Mouse (Mus musculus) retina, adult 2 months (tissue): ENCODE measurements around the gene Nqo1.

ENCODE experiments used
- DNase-seq: peaks from one replicate; pipeline ENCODE4 v3.0.0-alpha.2; 2012; ENCODE audit warnings: low read depth, low spot score

Gene Nqo1

GRCm38 (mm10) chr8:107403038-107403781, at the start of gene Nqo1:
Gene Nqo1, minus strand, starts transcription at chr8:107403206.
- no peak for DNase-seq

DNA sequence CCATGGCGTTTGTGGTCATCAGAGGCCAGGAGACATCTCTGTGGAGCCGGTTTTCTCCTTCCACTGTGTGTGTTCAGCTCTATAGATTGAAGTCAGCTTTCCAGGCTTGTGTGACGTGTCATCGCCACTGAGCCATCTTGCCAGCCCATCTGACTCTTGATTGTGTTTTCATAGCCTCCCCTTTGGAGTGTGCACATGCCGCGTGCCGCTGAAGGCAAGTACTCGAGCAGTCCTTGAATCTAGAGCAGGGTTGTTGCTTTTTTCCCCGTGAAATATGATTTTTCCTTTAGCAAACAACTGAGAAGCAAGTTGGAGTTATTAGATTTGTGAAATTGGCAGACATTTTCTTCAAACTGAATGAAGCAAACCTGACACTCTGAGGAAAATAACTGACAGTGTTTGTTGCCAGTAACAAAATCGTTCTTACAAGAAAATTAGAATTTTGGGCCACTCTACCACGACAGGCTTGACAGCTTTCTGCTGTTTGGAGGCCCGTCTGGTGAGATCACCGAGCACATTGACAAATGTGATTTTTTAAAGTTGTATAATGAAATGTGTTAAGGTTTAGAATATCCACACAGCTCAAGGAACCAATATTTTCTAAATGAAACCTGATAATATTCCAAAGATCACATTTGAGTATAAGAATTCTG, 48.5 kb upstream of the Nqo1 start:
- DNase-seq: no peak

- no peak for DNase-seq
Measured at GRCm38 (mm10) chr8:107449655-107450054, 46.6 kb upstream of the Nqo1 start.

DNA sequence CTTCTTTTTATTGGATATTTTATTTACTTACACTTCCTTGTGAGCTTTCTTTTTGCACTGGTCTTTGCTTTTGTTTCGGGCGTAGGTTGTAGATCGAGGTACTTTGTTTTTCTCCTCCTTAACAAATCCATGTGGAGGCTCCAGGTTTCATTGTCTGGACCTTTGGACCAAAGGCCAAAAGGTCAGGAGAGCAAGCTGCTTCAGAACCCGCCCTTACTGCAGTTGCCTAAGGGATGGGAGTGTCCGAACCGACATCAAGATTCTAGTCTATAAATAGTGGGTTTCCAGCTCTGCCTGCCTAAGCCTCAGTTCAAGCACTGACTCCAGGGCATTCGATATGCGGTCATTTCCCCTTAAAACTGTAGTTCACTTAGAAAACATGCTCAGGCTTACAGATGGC, 46.1 kb upstream of the Nqo1 start:
- DNase-seq: no peak

DNA sequence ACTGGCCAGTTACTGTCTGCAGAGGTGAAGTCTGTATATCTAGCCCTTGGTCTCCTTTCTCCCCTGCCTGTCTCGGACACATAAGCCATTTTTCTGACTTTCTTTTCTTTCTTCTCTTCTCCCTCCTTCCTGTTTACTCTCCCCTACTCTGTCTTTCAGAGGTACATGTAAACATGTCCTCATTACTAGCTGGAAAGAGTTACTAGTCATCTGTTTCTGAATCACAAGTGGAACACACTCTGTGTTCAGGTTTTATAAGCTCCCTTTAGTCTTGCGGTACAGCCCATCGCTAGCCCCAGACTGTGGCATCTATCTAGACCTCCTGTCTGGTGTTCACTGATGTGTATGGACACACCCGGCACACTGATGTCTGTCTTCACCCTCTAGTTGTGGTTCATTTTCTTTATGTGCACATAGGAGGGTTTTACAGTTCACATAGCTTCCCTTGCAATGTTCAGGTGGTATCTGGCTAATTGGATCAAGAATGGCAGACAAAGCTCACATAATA, 45.4 kb upstream of the Nqo1 start:
- DNase-seq: no peak

DNA sequence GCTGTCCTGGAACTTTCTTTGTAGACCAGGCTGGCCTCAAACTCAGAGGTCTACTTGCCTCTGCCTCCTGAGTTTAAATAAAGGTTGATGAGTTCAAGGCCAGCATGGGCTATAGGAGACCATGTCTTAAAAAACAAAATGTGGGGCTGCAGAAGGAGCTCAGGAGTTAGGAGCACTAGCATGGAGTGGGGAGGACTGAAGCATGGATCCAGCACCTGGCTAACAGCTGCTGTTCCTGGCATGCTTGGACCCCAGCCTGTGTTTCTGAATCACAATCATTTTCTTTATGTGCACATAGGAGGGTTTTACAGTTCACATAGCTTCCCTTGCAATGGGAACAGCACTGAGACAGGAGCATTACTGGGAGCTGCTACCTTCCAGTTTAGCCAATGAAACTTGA, 44.7 kb upstream of the Nqo1 start:
- DNase-seq: no peak

DNA sequence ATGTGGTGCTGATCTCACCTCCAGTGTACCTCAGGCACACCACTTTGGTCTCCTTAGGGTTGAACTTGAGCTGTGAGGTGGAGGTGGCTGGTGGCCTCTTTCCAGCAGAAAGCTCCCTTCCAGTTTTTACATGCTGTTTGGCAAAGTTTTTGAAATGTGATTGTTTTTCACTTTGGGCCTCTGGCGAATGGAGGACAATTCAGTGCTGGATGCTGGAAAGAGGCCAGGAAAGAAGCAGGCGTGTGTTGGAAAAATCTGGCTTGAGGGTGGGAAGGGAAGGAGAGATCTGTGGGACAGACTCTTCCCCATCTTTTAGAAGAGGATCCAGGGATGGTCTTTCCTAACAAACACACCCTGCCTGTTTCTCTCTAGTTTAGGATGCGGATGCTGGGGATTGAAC, 41.6 kb upstream of the Nqo1 start:
- no peak for DNase-seq

DNA sequence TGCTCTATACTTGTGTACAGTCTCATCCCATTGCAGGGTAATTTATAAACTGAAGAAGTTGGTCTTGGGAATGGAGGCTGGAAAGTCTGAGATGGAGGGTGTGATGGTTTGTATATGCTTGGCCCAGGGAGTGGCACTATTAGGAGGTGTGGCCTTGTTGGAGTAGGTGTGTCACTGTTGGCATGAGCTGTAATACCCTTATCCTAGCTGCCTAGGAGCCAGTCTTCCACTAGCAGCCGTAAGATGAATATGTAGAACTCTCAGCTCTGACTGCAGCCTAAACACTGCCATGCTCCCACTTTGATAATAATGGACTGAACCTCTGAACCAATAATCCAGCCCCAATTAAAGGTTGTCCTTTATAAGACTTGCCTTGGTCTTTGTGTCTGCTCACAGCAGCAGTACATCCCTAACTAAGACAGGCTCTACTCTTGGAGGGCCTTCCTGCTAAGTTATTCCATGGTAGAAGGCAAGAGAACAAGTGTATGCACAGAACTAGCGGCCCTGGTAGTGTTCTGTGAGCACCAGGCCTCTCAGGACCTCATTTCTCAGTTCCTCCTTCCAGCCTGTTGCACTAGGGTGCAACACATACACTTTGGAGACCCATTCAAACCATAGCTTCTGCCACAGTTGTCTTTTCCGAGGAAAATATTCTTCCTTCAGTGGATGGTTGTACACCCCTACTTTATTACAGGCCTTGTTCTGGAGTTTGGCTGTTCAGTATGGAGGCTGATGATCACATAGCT, 37.0 kb upstream of the Nqo1 start:
- DNase-seq: no peak

GRCm38 (mm10) chr8:107437711-107438110, 34.7 kb upstream of the Nqo1 start:
- no peak for DNase-seq

DNA sequence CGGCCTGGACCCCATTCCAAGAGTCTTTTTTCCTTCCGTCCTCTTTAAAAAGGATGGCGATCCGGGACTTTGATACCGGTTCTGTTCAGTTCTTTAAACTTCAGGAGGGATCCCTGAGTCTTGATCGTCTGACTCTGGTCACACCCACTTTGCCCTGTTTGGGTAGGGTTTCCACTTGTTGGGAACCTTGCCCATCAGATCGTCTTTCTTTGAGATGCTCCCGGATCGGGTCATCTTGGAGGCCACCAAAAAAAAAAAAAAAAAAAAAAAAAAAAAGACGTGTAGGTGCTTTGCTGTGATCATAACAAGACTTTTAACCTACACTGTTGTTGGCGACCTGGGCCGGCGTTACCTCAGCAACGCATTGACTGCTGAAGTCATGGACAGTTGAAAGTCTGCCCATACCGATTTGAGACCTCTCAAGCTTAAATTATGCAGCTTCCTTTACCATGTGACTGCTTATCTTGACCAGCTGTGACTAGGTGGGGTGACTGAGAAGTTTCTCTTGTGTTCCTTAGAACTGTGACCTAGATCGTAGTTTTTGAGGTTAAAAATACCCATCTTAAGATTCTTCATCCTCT, 33.9 kb upstream of the Nqo1 start:
- no peak for DNase-seq

DNA sequence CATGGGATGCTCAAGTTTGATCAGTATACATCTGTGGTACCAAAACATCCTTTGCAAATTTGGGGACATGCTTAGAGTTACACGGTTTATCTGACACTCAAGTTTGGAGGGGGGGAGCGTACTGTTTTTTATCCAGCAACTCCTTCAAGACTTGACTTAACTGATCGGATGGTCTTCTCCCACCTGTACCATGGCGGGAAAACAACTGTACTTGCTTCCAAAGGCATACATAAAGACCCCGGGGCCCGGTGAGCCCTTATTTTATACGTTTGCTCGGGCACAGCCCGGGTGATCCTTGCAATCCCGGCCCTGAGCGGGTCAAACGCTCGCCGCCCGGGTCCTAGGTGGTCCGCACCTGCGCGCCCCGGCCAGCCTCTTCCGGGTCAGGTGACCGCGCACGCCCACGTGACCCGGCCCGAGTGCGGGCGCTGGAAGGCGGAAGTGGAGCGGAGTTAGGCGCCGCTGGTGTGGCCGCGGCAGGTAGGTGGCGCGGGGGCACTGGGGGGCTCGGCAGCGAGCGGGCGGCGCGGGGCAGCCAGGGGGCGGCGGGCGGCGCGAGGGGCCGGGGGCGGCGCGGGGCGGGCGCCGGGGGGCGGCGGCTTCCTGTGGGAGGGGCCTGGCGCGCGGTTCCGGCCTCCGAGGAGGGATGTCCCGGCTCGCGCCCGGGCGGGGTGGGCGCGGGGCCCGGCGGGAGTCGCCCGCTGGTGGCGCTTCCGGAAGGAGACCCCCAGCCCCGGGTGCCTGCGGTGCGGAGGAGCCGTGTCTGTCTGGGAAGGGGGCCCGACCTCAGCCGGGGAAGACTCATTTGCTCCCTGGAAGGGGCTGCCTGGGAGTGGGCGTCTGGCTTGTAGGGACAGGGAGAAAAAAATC, 33.2 kb upstream of the Nqo1 start, which contains the start of gene Wwp2:
Wwp2 (plus strand) TSS at position 404 of the 870 bp plus-strand sequence.
- DNase-seq: peak; percentile 57

GRCm38 (mm10) chr8:107435421-107435961, 32.5 kb upstream of the Nqo1 start:
- no peak for DNase-seq

- no peak for DNase-seq
Measured at GRCm38 (mm10) chr8:107430821-107431220, 27.8 kb upstream of the Nqo1 start.

DNA sequence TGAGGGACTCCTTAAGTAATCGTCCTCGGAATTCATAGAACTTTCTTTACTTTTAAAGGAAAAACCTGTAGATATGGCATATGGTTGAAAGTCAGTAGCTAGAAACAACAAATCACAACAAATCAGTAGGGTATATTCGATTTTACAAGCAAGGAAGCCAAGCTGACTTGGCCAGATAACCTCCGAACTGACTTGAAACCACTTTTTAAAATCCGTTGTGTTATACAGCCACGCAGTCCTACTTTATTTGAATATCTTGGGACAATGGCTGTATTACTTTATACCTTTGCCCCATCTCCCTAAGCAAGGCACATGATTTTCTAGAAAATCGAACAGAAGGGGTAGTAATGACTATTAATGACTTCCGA, 22.2 kb upstream of the Nqo1 start:
- no peak for DNase-seq

DNA sequence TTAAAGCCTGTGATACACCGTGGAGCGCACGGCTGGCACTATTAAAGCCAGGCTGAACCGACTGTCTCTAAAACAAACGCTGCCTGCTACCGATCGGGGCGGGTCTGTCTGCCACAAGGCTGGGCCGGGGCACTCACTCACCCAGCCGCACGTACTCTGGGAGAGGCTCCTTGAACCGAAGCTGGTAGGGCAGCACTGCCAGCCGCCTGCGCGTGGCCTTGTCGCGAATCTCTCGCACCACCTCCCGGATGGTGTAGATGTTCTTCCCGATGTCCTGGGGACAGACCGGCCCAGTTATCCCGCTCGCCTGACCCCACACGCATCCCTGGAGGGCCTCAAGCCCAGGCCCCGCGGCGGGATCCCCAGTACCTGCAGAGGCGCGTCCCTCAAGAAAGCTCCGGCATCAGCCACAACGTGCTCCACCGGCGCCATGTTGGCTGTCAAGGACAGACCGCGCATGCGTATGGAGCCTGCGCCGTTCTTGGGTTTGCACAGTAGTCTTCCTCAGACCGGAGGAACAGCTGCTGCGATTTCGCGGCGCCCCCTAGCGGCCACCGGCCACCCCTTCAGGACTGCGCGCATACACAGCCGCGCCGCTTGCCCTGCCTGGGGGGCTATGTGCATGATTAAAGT, 21.7 kb upstream of the Nqo1 start, which contains the start of gene Nob1:
Nob1 (minus strand) TSS at position 455 of the 633 bp plus-strand sequence.
- DNase-seq: peak; percentile 90

- DNase-seq: no peak
Measured at GRCm38 (mm10) chr8:107424176-107424575, 21.2 kb upstream of the Nqo1 start.

GRCm38 (mm10) chr8:107417001-107417400, 14.0 kb upstream of the Nqo1 start:
- no peak for DNase-seq

- DNase-seq: no peak
Measured at GRCm38 (mm10) chr8:107413881-107414280, 10.9 kb upstream of the Nqo1 start.

DNA sequence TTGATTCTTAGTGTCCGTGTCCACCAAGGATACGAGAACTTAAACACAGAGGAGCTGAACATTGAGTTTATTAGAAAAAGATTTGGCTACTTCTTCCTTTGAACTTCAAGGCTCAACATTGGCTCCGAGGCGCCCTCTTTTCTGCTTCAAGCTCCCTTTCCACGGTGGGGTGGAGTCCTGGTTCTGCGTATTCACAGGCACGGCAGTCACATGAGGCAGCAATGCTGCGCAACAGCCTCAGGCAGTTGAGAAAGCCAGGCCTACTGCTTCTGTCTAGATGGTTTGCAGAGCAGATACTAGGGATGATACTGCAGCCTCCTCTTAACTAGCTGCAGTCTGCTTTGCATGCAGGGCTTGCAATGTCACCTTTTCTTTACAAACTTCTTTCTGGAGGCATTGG, 9.5 kb upstream of the Nqo1 start:
- DNase-seq: no peak

GRCm38 (mm10) chr8:107411391-107411790, 8.4 kb upstream of the Nqo1 start:
- no peak for DNase-seq
